ENCODE assay signal across 9 mouse cellular contexts in genomic region chr9:122047962-122048625, GRCm38 (mm10). TPM values are rescaled to one million over a fixed set of nuclear protein-coding genes. Genes with fewer than 3 reads are reported as not detected.
DNase-seq lines count a peak whose midpoint lies in the region; ATAC-seq and TF ChIP-seq lines count a peak whose summit lies in the region.
"Had no signal": no experiment of that assay in that cellular context is flagged by ENCODE, and none has a peak within 500 bp of the region (broad histone marks: within the 10 kb centered on the region; RNA-seq: fewer than 3 reads in every experiment).

No protein-coding gene starts in this region.

- TF ChIP-seq EP300 in lung, postnatal 0 days (IDR thresholded peaks at IDR 0.05) = no peak
- no peak for TF ChIP-seq EP300 in stomach, postnatal 0 days (optimal IDR thresholded peaks at IDR 0.05)

- no peak overlapping the region for H3K9ac ChIP-seq in lung, embryonic 14.5 days
- H3K9ac ChIP-seq in lung, postnatal 0 days (replicated peaks; ENCODE audit: low read depth) = no peak overlapping the region
- no peak overlapping the region for H3K9ac ChIP-seq in stomach, postnatal 0 days (ENCODE audit: low read length)

- no peak overlapping the region for H3K4me3 ChIP-seq in lung, embryonic 14.5 days (ENCODE audit: low read depth, low read length)
- H3K4me3 ChIP-seq in lung, postnatal 0 days (ENCODE audit: low read depth, low read length) = no peak overlapping the region
- H3K4me3 ChIP-seq in stomach, postnatal 0 days (ENCODE audit: low read depth, low read length) = no peak overlapping the region
- H3K4me3 ChIP-seq: megakaryocyte, embryonic 14.5 days had no signal

- peak; percentile 52; the same call in 1 of the 2 replicates for ATAC-seq in lung, embryonic 14.5 days (ENCODE audit: insufficient read depth)
- no peak for ATAC-seq in lung, postnatal 0 days
- peak; percentile 51; the same call in 1 of the 2 replicates for ATAC-seq in stomach, postnatal 0 days (ENCODE audit: low FRiP score, low TSS enrichment)

- H3K36me3 ChIP-seq in lung, embryonic 14.5 days (ENCODE audit: insufficient read depth) = no peaks in the 10 kb centered on the region
- H3K36me3 ChIP-seq in lung, postnatal 0 days (ENCODE audit: insufficient read depth, low read length) = no peaks in the 10 kb centered on the region
- no peaks in the 10 kb centered on the region for H3K36me3 ChIP-seq in stomach, postnatal 0 days (ENCODE audit: control insufficient read depth, insufficient read depth, low read length)

- H3K9me3 ChIP-seq in lung, embryonic 14.5 days (ENCODE audit: low read depth, low read length) = no peaks in the 10 kb centered on the region
- H3K9me3 ChIP-seq in lung, postnatal 0 days (ENCODE audit: low read length) = no peaks in the 10 kb centered on the region
- H3K9me3 ChIP-seq in stomach, postnatal 0 days (ENCODE audit: control insufficient read depth, low read length) = no peaks in the 10 kb centered on the region
- H3K9me3 ChIP-seq: megakaryocyte, embryonic 14.5 days had no signal

- peak; percentile 28 for DNase-seq in embryo, embryonic 10 days (ENCODE audit: low spot score)
- DNase-seq in embryo, embryonic 9.5 days (ENCODE audit: extremely low spot score) = no peak
- DNase-seq in lung, embryonic 14.5 days = peak; percentile 39
- DNase-seq in lung, postnatal 0 days (ENCODE audit: low spot score) = no peak
- DNase-seq in left cerebral cortex, postnatal 10 days (ENCODE audit: extremely low spot score in 1 of 2, low spot score in 2 of 2) = peak; percentile 29 to 37
- DNase-seq in stomach, postnatal 0 days (ENCODE audit: low spot score) = no peak
- no peak for DNase-seq in lung, postnatal 14 days
- DNase-seq in adrenal gland, postnatal 36 days = no peak

- intact Hi-C loops in left cerebral cortex, postnatal 10 days (cut with DNase I) = no loop called here

- H3K27me3 ChIP-seq in lung, embryonic 14.5 days (ENCODE audit: insufficient read depth, low read length) = no peaks in the 10 kb centered on the region
- H3K27me3 ChIP-seq in lung, postnatal 0 days (replicated peaks; ENCODE audit: insufficient read depth, low read length) = no peaks in the 10 kb centered on the region
- no peaks in the 10 kb centered on the region for H3K27me3 ChIP-seq in stomach, postnatal 0 days (ENCODE audit: control insufficient read depth, insufficient read depth, low read length)

- no peak overlapping the region for H3K27ac ChIP-seq in lung, embryonic 14.5 days (ENCODE audit: low read depth)
- no peak overlapping the region for H3K27ac ChIP-seq in lung, postnatal 0 days (ENCODE audit: low read length)
- 0 out of 2 replicates have a peak overlapping the region, but pooled peaks have one; percentile 1 for H3K27ac ChIP-seq in stomach, postnatal 0 days (replicated peaks)

- no peak for TF ChIP-seq CTCF in lung, embryonic 14.5 days (IDR thresholded peaks at IDR 0.05; ENCODE audit: low read depth)
- TF ChIP-seq CTCF in lung, postnatal 0 days (IDR thresholded peaks at IDR 0.05) = no peak
- no peak for TF ChIP-seq CTCF in stomach, postnatal 0 days (IDR thresholded peaks at IDR 0.05; ENCODE audit: low read depth)

- H3K4me1 ChIP-seq in lung, embryonic 14.5 days (ENCODE audit: insufficient read depth) = no peaks in the 10 kb centered on the region
- H3K4me1 ChIP-seq in lung, postnatal 0 days (ENCODE audit: insufficient read depth, low read depth, low read length) = peaks cover 8% of the 10 kb centered on the region; the same call in 1 of the 2 replicates
- H3K4me1 ChIP-seq in stomach, postnatal 0 days (replicated peaks; ENCODE audit: control insufficient read depth, insufficient read depth) = no peaks in the 10 kb centered on the region

- H3K4me2 ChIP-seq in lung, embryonic 14.5 days = no peak overlapping the region
- H3K4me2 ChIP-seq in lung, postnatal 0 days (replicated peaks; ENCODE audit: low read depth, low read length) = no peak overlapping the region
- no peak overlapping the region for H3K4me2 ChIP-seq in stomach, postnatal 0 days (replicated peaks; ENCODE audit: low read depth)

- 30% methylated on average over 8 of the region's 8 CpGs for WGBS in lung, embryonic 14.5 days
- 66% methylated on average over 8 of the region's 8 CpGs for WGBS in lung, postnatal 0 days
- 51% methylated on average over 8 of the region's 8 CpGs for WGBS in stomach, postnatal 0 days

RNA-seq across cellular contexts. Expression of gene Pomgnt2, which starts 51.2 kb away (rescaled TPM):
- polyA plus RNA-seq in lung, embryonic 14.5 days (2014; fragmentation: Nextera tagmentation; extraction: Ambion mirVana) = 9.9 and 10.5 TPM in 2 replicates
- polyA plus RNA-seq in lung, postnatal 0 days (2015; fragmentation: Nextera tagmentation; extraction: Ambion mirVana) = 4.3 and 5.6 TPM in 2 replicates
- 10 to 100 TPM; 38.1 to 40.0 TPM for total RNA-seq in left cerebral cortex, postnatal 10 days (2021)
- polyA plus RNA-seq in stomach, postnatal 0 days (2015; fragmentation: Nextera tagmentation; extraction: Ambion mirVana) = 6.6 and 7.3 TPM in 2 replicates
- 10 to 100 TPM; 17.0 to 20.7 TPM for total RNA-seq in adrenal gland, postnatal 36 days (2021)

Comparison
In these comparisons a context has a peak if more than half of its experiments do, and no peak if none do; other contexts are left out.
1. DNase-seq: peak in embryo, embryonic 10 days (single experiment), lung, embryonic 14.5 days (single experiment) and left cerebral cortex, postnatal 10 days (2 of 2); none in embryo, embryonic 9.5 days (single experiment), lung, postnatal 0 days (single experiment), stomach, postnatal 0 days (single experiment), lung, postnatal 14 days (single experiment) and adrenal gland, postnatal 36 days (0 of 2).